Mouse (Mus musculus) hindbrain, embryonic 16.5 days (tissue): ENCODE results near the gene Rbl1. TPM values are rescaled to one million over a fixed set of nuclear protein-coding genes. Genes with fewer than 3 reads are reported as not detected.

Experiments used
- ATAC-seq: fragments of 200-750 bp; cut with Nextera tagmentation; 2 replicates; pipeline ENCODE4 v1.8.0; 2017; ENCODE audit warnings: moderate TSS enrichment, moderate library complexity
- H3K27ac ChIP-seq: fragments of 300-500 bp; sonication (generic); 2 replicates; pipeline ENCODE4 v1.5.1; 2014; ENCODE audit warnings: low read depth, mild to moderate bottlenecking, control low read depth, low read length, moderate library complexity
- H3K27me3 ChIP-seq: fragments of 300-500 bp; sonication (generic); replicated peaks from 2 replicates; pipeline ENCODE4 v1.6.1; 2014; ENCODE audit warnings: low read length; ENCODE audit not compliant: control insufficient read depth, insufficient read depth
- H3K36me3 ChIP-seq: fragments of 300-500 bp; sonication (generic); 2 replicates; pipeline ENCODE4 v1.6.1; 2014; ENCODE audit warnings: mild to moderate bottlenecking, low read length, moderate library complexity, mixed read lengths; ENCODE audit not compliant: control insufficient read depth, insufficient read depth
- H3K4me1 ChIP-seq: fragments of 300-500 bp; sonication (generic); 2 replicates; pipeline ENCODE4 v1.6.1; 2014; ENCODE audit warnings: low read depth, low read length; ENCODE audit not compliant: control insufficient read depth, insufficient read depth
- H3K4me2 ChIP-seq: fragments of 300-500 bp; sonication (generic); 2 replicates; pipeline ENCODE4 v1.6.1; 2014; ENCODE audit warnings: mild to moderate bottlenecking, low read length, control low read depth, moderate library complexity
- H3K4me3 ChIP-seq: fragments of 300-500 bp; sonication (generic); 2 replicates; pipeline ENCODE4 v1.5.1; 2014; ENCODE audit warnings: mild to moderate bottlenecking, low read length, control low read depth, moderate library complexity
- H3K9ac ChIP-seq: fragments of 300-500 bp; sonication (generic); 2 replicates; pipeline ENCODE4 v1.6.1; 2014; ENCODE audit warnings: low read depth, mild to moderate bottlenecking, control low read depth, low read length, moderate library complexity
- H3K9me3 ChIP-seq: fragments of 300-500 bp; sonication (generic); 2 replicates; pipeline ENCODE4 v1.6.1; 2014; ENCODE audit warnings: mild to moderate bottlenecking, low read length, moderate library complexity; ENCODE audit not compliant: control insufficient read depth
- WGBS: fragments of 180-500 bp; shearing (Covaris S2); extraction: QIAGEN DNeasy Blood & Tissue Kit; methylation state at CpG from one replicate; pipeline ENCODE4 v1.1.7; 2014; 5-methylcytosine and 5-hydroxymethylcytosine counted together
- polyA plus RNA-seq: library from polyadenylated mRNA; unstranded; fragments of >200 nt; fragmentation: Nextera tagmentation; extraction: Ambion mirVana; gene quantifications from 2 replicates; pipeline ENCODE4 v1.2.1, GENCODE M21; 2015

The Rbl1 gene
- polyA plus RNA-seq, 1 experiment from 2014 or later: 4.7 TPM

DNA sequence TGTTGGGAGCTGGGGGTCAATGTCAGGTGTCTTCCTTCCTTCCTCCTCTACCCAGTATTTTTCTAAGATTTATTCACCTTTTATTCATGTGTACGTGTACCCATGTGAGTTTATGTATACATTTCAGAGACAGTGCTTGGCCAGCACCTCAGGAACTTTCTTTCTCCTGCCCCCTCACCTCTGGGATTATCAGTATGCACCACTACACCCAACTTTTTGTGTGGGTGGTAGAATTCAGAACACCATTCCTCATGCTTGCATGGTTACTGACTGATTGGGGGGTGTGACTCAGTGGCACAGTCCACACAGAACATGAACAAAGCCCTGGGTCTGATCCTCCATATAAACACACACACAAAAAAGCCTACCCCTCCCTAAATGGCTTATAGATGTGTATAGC lies 72.2 kb downstream of the Rbl1 start:
- Histone ChIP-seq H3K9me3 (no peaks in the 10 kb centered on the region), H3K4me3 (no peak overlapping the region), H3K27me3 (no peaks in the 10 kb centered on the region), H3K9ac (no peak overlapping the region), H3K27ac (no peak overlapping the region), H3K36me3 (no peaks in the 10 kb centered on the region), H3K4me2 (no peak overlapping the region), H3K4me1 (peaks cover 4% of the 10 kb centered on the region)
- 93% methylated on average over 1 of the region's 1 CpGs for WGBS
- no peak for ATAC-seq

DNA sequence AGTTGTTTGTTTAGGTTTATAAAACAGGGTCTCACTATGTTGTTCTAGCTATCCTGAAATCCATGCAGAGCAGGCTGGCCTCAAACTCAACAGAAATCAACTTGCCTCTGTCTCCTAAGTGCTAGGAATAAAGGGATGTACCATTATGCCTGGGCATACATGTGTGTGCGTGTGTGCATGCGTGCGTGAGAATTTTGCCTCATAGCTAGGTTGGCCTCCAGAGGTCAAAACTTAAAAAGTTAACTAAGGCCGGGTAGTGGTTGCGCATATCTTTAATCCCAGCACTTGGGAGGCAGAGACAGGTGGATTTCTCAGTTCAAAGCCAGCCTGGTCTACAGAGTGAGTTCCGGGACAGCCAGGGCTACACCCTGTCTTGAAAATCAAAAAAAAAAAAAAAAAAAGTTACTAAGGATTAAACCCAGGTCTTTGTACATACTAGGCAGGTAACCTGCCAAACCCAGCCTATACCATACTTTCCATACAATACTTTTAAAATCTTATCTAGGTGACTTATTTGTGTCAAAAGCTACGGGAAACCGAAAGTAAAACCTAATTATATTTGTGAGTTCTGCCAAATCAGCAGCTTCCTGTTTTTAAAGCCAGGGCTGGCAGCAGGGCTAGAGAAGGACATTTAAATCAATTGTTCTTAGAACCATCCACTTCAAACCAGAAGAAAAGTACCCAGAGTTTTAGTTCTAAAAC lies 73.4 kb downstream of the Rbl1 start:
- Histone ChIP-seq H3K4me1 (peaks cover 4% of the 10 kb centered on the region), H3K27ac (no peak overlapping the region), H3K9me3 (no peaks in the 10 kb centered on the region), H3K4me2 (no peak overlapping the region), H3K4me3 (no peak overlapping the region), H3K27me3 (no peaks in the 10 kb centered on the region), H3K9ac (no peak overlapping the region), H3K36me3 (no peaks in the 10 kb centered on the region)
- WGBS: 84% methylated on average over 8 of the region's 8 CpGs
- no peak for ATAC-seq

DNA sequence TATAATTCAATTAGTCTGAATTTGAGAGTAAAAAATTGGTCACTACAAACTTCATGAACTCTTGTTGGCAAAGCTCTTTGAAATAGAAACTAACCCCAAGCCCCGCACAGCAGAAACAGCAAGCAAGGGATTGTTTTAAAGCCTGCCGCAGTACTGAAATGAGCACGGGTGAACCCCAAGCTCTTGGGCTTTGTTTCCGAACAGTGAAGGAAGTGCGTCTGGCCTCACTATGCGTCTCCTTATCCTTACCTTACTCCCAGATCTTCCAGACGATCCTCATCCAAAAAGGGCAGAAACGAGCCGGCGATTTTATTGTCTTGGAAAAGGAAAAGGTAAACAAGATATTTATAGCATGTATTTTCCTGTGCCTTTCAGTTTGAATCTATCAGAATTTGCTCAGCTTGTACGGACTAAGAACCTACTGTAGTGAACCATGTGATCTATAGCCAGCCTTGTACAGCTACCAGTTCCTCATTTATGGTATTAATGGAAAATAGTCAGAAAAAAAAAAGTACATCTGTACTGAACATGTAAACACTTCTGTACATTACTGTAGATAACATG lies 74.7 kb downstream of the Rbl1 start:
- 81% methylated on average over 11 of the region's 11 CpGs for WGBS
- no peak overlapping the region for H3K4me3 ChIP-seq
- H3K4me2 ChIP-seq: no peak overlapping the region

DNA sequence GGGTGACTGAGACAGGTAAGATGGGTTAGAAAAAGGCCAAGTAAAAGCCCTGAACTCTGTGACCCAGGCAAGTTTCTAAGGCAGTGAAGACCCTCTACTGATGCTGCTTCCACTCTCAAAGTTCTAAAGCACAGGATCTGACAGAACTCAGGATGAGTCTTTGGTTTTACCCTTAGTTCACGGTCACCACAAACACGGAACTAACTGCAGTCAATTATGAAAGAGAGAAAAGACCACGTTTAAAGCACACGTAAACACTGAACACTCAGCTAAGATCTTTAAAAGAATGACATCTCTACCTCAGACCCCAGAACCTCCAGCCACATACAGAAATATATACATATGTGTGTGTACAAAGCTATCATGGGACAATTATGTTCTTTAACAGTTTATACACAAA lies 75.2 kb downstream of the Rbl1 start:
- whole genome bisulfite sequencing: 90% methylated on average over 4 of the region's 4 CpGs
- ATAC-seq: no peak
- Histone ChIP-seq H3K9me3 (no peaks in the 10 kb centered on the region), H3K4me2 (no peak overlapping the region), H3K36me3 (no peaks in the 10 kb centered on the region), H3K9ac (no peak overlapping the region), H3K4me3 (no peak overlapping the region), H3K27ac (no peak overlapping the region), H3K27me3 (no peaks in the 10 kb centered on the region), H3K4me1 (peaks cover 4% of the 10 kb centered on the region)

More for the DNA sequence above, 74.7 kb downstream of the Rbl1 start:
- peaks cover 4% of the 10 kb centered on the region for H3K4me1 ChIP-seq
- no peaks in the 10 kb centered on the region for H3K9me3 ChIP-seq
- H3K9ac ChIP-seq: no peak overlapping the region
- no peaks in the 10 kb centered on the region for H3K27me3 ChIP-seq
- H3K27ac ChIP-seq: no peak overlapping the region
- no peak for ATAC-seq
- H3K36me3 ChIP-seq: no peaks in the 10 kb centered on the region

DNA sequence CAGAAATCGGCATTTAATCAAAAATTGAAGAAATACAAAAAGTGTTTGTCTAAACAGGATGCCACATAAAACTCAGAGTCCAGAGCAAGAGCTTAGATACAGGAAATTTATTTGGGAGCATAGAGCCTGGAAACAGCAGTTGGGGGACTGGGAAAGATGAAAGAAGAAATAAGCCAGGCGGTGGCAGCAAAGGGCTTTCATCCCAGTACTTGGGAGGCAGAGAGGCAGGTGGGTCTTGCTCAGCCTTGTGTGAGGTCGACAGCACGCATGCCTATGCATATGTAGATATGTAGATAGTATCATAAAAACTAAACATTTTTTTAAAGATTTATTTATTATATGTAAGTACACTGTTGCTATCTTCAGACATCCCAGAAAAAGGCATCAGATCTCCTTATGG lies 76.3 kb downstream of the Rbl1 start:
- 72% methylated on average over 4 of the region's 4 CpGs for WGBS
- H3K36me3 ChIP-seq: no peaks in the 10 kb centered on the region
- H3K4me2 ChIP-seq: no peak overlapping the region
- H3K27ac ChIP-seq: no peak overlapping the region
- no peak overlapping the region for H3K4me3 ChIP-seq
- no peak overlapping the region for H3K9ac ChIP-seq
- no peaks in the 10 kb centered on the region for H3K9me3 ChIP-seq
- no peaks in the 10 kb centered on the region for H3K4me1 ChIP-seq
- ATAC-seq: no peak
- no peaks in the 10 kb centered on the region for H3K27me3 ChIP-seq

DNA sequence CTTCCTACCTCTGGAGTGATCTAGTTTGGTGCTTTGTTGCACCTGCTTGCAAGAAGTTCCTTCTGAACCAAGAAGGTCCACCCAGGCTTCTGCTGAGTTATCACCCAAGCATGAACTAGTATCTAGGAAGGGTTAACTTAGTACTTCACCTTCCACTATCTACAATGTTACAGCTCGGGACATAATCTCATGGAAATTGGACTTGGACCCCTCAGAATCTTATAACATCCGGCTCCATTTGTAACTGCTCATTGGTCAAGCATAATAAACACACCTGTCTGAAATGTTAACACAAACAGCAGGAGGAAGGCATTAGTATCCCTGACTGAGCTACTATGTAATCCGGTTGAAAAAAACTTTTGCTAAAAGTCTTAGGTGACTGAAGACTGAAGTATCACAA lies 77.0 kb downstream of the Rbl1 start:
- 88% methylated on average over 3 of the region's 3 CpGs for WGBS
- H3K4me3 ChIP-seq: no peak overlapping the region
- ATAC-seq: no peak
- H3K36me3 ChIP-seq: no peaks in the 10 kb centered on the region
- no peaks in the 10 kb centered on the region for H3K9me3 ChIP-seq
- H3K4me1 ChIP-seq: no peaks in the 10 kb centered on the region
- no peak overlapping the region for H3K27ac ChIP-seq
- H3K27me3 ChIP-seq: no peaks in the 10 kb centered on the region
- H3K9ac ChIP-seq: no peak overlapping the region
- no peak overlapping the region for H3K4me2 ChIP-seq

DNA sequence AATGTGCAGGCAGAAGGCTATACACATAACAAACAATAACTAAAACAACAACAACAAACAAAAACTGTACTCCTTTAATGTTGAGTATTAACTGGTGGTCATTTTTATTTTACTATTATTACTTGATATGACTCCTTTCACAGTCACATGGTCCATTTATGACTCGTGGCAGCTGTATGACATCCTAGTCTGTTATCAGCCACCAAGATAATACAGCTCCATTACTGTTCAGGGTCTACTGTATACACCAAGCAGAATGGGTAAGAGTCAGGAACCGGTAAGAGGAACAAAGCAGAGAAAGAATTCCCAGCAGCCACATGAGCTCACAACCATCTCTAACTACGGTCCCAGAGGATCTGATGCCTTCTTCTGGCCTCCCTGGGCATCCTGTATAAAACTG lies 79.1 kb downstream of the Rbl1 start:
- no peak overlapping the region for H3K9ac ChIP-seq
- no peaks in the 10 kb centered on the region for H3K9me3 ChIP-seq
- no peaks in the 10 kb centered on the region for H3K27me3 ChIP-seq
- H3K27ac ChIP-seq: no peak overlapping the region
- H3K4me2 ChIP-seq: no peak overlapping the region
- H3K4me3 ChIP-seq: no peak overlapping the region
- 0 out of 2 replicates have a peak, but pooled peaks cover 1% of the 10 kb centered on the region for H3K36me3 ChIP-seq
- no peaks in the 10 kb centered on the region for H3K4me1 ChIP-seq
- ATAC-seq: no peak
- WGBS: 90% methylated on average over 3 of the region's 3 CpGs

DNA sequence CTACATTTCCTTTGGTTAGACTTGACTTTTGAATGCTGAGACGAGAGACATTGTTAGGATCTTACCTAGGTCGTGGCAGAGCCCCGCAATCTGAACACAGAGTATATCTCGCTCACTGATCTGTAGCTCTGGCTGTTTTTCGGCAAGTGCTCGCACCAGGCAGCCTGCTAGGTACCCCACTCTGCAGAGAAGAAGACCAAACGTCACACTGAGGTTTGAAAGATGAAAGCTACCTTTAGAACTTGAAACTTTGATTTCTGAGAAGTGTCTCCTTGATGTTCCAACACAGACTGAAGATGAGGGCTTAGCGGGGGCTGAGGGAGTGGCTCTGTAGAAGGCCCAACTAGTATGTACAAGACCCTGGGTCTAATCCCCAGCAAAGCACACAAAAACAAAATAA lies 82.6 kb downstream of the Rbl1 start:
- H3K9ac ChIP-seq: no peak overlapping the region
- no peak for ATAC-seq

DNA sequence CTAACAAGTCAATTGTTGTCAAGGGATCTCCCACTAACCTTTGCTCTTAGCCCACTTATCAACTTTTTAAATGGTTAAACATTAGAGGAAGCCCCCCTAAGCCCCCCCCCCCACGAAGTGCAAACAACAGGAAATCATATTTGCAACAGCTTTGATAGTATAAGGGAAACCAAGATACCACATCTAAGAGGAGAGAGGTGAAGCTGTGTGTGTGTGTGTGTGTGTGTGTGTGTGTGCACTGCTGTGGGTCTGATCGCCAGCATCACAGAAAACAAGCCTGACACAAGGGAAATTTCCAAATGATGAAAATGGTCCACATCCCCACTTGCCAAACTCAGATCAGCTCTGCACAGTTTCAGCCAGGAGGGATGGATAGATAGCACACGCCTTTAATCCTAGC lies 85.3 kb downstream of the Rbl1 start:
- no peak for ATAC-seq
- Histone ChIP-seq H3K9ac (no peak overlapping the region), H3K9me3 (no peaks in the 10 kb centered on the region), H3K4me3 (no peak overlapping the region), H3K4me1 (no peaks in the 10 kb centered on the region), H3K36me3 (0 out of 2 replicates have a peak, but pooled peaks cover 3% of the 10 kb centered on the region), H3K4me2 (no peak overlapping the region), H3K27me3 (no peaks in the 10 kb centered on the region), H3K27ac (no peak overlapping the region)
- WGBS: 73% methylated on average over 3 of the region's 3 CpGs

More for the DNA sequence above, 82.6 kb downstream of the Rbl1 start:
- Histone ChIP-seq H3K27me3 (no peaks in the 10 kb centered on the region), H3K4me2 (no peak overlapping the region), H3K27ac (no peak overlapping the region), H3K4me1 (no peaks in the 10 kb centered on the region), H3K4me3 (no peak overlapping the region), H3K36me3 (0 out of 2 replicates have a peak, but pooled peaks cover 3% of the 10 kb centered on the region), H3K9me3 (no peaks in the 10 kb centered on the region)
- WGBS: 92% methylated on average over 8 of the region's 8 CpGs
